Mouse (Mus musculus) brain, embryonic 14.5 days (tissue): Measurements from ENCODE around the gene Kbtbd12.

Source experiments
- CTCF ChIP-seq: fragments of 200-500 bp; IDR thresholded peaks from 2 replicates; pipeline ENCODE4 v1.5.1; 2012; ENCODE audit warnings: inconsistent platforms, mild to moderate bottlenecking, moderate library complexity, borderline replicate concordance; ENCODE audit not compliant: insufficient read depth, insufficient read length; ENCODE audit errors: extremely low read depth
- POLR2A ChIP-seq: fragments of 200-500 bp; IDR thresholded peaks from 2 replicates; pipeline ENCODE4 v1.6.1; 2012; ENCODE audit warnings: mild to moderate bottlenecking, inconsistent platforms, borderline replicate concordance; ENCODE audit not compliant: poor library complexity, insufficient read depth, insufficient read length, severe bottlenecking; ENCODE audit errors: extremely low read depth

GRCm38 (mm10) chr6:88683380-88684053, 45.8 kb upstream of the Kbtbd12 start:
- TF ChIP-seq POLR2A (no peak), CTCF (no peak)
